Mouse (Mus musculus) liver, embryonic 12.5 days (tissue): Measurements from ENCODE around the gene Gm16253. TPM values are rescaled to one million over a fixed set of nuclear protein-coding genes. Genes with fewer than 3 reads are reported as not detected.
A peak's percentile ranks its signal among the peaks of the same experiment; 100 is the strongest.

Experiments
- ATAC-seq: fragments of 200-750 bp; cut with Nextera tagmentation; 2 replicates; pipeline ENCODE4 v1.8.0; 2017; ENCODE audit warnings: moderate number of reproducible peaks, mild to moderate bottlenecking, moderate library complexity
- H3K27ac ChIP-seq: fragments of 300-500 bp; sonication (generic); 2 replicates; pipeline ENCODE4 v1.5.1; 2016; ENCODE audit warnings: mild to moderate bottlenecking
- H3K27me3 ChIP-seq: fragments of 300-500 bp; sonication (generic); replicated peaks from 2 replicates; pipeline ENCODE4 v1.6.1; 2016; ENCODE audit warnings: mild to moderate bottlenecking, moderate library complexity
- H3K36me3 ChIP-seq: fragments of 300-500 bp; sonication (generic); 2 replicates; pipeline ENCODE4 v1.6.1; 2016; ENCODE audit warnings: mild to moderate bottlenecking, moderate library complexity
- H3K4me1 ChIP-seq: fragments of 300-500 bp; sonication (generic); 2 replicates; pipeline ENCODE4 v1.6.1; 2016
- H3K4me2 ChIP-seq: fragments of 300-500 bp; sonication (generic); 2 replicates; pipeline ENCODE4 v1.6.1; 2016; ENCODE audit warnings: mild to moderate bottlenecking, moderate library complexity
- H3K4me3 ChIP-seq: fragments of 300-500 bp; sonication (generic); 2 replicates; pipeline ENCODE4 v1.5.1; 2016; ENCODE audit warnings: mild to moderate bottlenecking, moderate library complexity
- H3K9ac ChIP-seq: fragments of 300-500 bp; sonication (generic); 2 replicates; pipeline ENCODE4 v1.6.1; 2016; ENCODE audit warnings: mild to moderate bottlenecking, moderate library complexity
- H3K9me3 ChIP-seq: fragments of 300-500 bp; sonication (generic); replicated peaks from 2 replicates; pipeline ENCODE4 v1.6.1; 2016; ENCODE audit warnings: mild to moderate bottlenecking, moderate library complexity
- WGBS: fragments of 180-500 bp; shearing (Covaris S2); methylation state at CpG from one replicate; pipeline ENCODE4 v1.1.7; 2016; ENCODE audit not compliant: insufficient replicate concordance; 5-methylcytosine and 5-hydroxymethylcytosine counted together
- polyA plus RNA-seq: library from polyadenylated mRNA; unstranded; fragments of >200 nt; fragmentation: Nextera tagmentation; extraction: Ambion mirVana; gene quantifications from 2 replicates; pipeline ENCODE4 v1.2.1, GENCODE M21; 2016

The Gm16253 gene
- polyA plus RNA-seq, 1 experiment from 2014 or later: 0.24 TPM

- H3K27ac ChIP-seq: no peak within 1 kb of the TSS
- peak within 1 kb of the TSS; percentile 9; the same call in 1 of the 2 replicates for H3K9ac ChIP-seq
- WGBS: 2% methylated on average over 23 of the region's 23 CpGs
- H3K4me3 ChIP-seq: peak within 1 kb of the TSS; percentile 44
- ATAC-seq: no peak
- no peaks in the 10 kb centered on the region for H3K36me3 ChIP-seq
- H3K4me2 ChIP-seq: peak within 1 kb of the TSS; percentile 69
- H3K4me1 ChIP-seq: peaks cover 52% of the 10 kb centered on the region
- peaks cover 68% of the 10 kb centered on the region for H3K27me3 ChIP-seq
- no peaks in the 10 kb centered on the region for H3K9me3 ChIP-seq
These were observed 19.5 kb downstream of the Gm16253 start, which contains the start of gene Ankrd34a for GRCm38 (mm10) chr3:96596228-96596707. Ankrd34a (plus strand) TSS chr3:96596636.

DNA sequence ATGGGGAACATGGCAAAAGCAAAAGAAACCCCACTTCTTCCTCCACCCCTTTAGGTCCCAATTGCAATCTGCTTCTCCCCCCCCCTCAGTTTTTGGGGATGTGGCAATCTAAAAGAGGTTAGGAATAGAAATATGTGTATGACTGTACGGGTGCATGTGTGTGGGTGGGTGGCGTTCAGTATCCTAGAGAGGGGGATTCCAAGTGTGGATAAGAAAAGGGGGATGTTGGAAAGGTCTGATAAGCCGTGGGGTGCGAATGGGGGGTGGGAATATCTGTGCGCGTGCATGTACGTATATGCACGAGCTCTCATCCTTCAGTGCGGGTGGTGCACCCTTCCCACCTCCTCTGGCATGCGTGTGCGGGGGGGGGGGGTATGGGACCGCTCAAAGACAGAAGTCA lies 20.1 kb downstream of the Gm16253 start:
- Histone ChIP-seq H3K9me3 (no peaks in the 10 kb centered on the region), H3K4me1 (peaks cover 56% of the 10 kb centered on the region), H3K36me3 (no peaks in the 10 kb centered on the region), H3K9ac (no peak overlapping the region), H3K4me2 (peak overlapping the region; percentile 69), H3K27ac (no peak overlapping the region), H3K27me3 (peaks cover 73% of the 10 kb centered on the region), H3K4me3 (peak overlapping the region; percentile 44)
- WGBS: 5% methylated on average over 11 of the region's 12 CpGs
- ATAC-seq: no peak

GRCm38 (mm10) chr3:96597435-96597891 lies 20.7 kb downstream of the Gm16253 start:
- ATAC-seq: no peak
- Histone ChIP-seq H3K36me3 (no peaks in the 10 kb centered on the region), H3K27ac (no peak overlapping the region; the same call in 1 of the 2 replicates), H3K27me3 (peaks cover 80% of the 10 kb centered on the region), H3K9me3 (no peaks in the 10 kb centered on the region), H3K4me3 (peak overlapping the region; percentile 44), H3K4me1 (peaks cover 53% of the 10 kb centered on the region), H3K4me2 (peak overlapping the region; percentile 69), H3K9ac (peak overlapping the region; percentile 9; the same call in 1 of the 2 replicates)
- 1% methylated on average over 40 of the region's 40 CpGs for WGBS

DNA sequence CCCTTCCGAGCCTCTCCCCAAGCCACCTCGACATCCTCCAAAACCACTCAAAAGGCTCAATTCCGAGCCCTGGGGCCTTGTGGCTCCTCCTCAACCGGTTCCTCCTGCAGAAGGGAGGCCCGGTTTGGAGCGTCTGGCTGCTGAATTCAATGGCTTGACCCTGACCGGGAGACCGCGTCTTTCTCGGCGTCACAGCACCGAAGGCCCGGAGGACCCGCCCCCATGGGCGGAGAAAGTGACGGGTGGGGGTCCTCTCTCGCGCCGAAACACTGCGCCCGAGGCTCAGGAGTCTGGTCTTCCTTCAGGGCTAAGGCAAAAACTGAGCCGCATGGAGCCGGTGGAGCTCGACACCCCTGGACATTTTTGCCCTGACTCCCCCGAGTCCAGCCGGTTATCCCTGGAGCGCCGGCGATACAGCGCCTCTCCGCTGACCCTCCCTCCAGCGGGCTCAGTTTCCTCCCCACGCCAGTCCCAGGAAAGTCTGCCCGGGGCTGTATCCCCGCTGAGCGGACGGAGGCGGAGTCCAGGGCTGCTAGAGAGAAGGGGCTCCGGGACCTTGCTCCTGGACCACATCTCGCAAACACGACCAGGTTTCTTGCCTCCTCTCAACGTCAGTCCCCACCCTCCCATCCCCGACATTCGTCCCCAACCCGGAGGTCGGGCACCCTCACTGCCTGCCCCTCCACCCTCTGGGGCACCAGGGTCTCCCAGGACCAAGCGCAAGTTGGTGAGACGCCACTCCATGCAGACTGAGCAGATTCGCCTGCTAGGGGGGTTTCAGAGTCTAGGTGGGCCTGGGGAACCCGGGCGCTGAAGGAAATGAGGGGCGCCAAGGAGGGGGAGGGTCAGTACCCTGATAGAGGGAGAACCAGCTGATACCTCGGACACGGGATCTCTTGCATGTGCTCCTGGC lies 21.6 kb downstream of the Gm16253 start:
- peaks cover 43% of the 10 kb centered on the region for H3K4me1 ChIP-seq
- 5% methylated on average over 54 of the region's 54 CpGs for WGBS
- H3K9me3 ChIP-seq: no peaks in the 10 kb centered on the region
- H3K27ac ChIP-seq: no peak overlapping the region
- peaks cover 85% of the 10 kb centered on the region for H3K27me3 ChIP-seq
- no peaks in the 10 kb centered on the region for H3K36me3 ChIP-seq
- H3K4me2 ChIP-seq: peak overlapping the region; percentile 69
- ATAC-seq: no peak
- peak overlapping the region; percentile 9; the same call in 1 of the 2 replicates for H3K9ac ChIP-seq
- H3K4me3 ChIP-seq: peak overlapping the region; percentile 44

DNA sequence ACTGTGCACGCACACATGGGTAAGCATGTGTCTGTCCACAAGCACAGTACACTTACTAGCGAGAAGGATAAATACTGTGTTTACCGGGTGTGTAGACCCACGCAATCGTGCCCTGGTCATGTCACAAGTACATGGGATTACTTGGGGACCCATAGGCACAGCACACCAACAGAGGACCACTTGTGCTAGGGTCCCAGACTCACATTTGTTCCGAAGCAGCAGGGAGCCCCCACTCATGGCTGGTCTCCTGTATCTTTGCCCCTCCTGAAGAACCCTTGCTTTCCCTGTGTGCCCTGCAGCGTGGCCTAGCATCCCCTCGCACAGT lies 22.2 kb downstream of the Gm16253 start:
- Histone ChIP-seq H3K36me3 (no peaks in the 10 kb centered on the region), H3K9ac (no peak overlapping the region), H3K9me3 (no peaks in the 10 kb centered on the region), H3K27me3 (peaks cover 89% of the 10 kb centered on the region), H3K4me3 (no peak overlapping the region), H3K27ac (no peak overlapping the region), H3K4me2 (peak overlapping the region; percentile 69), H3K4me1 (peaks cover 42% of the 10 kb centered on the region)
- no peak for ATAC-seq
- 57% methylated on average over 8 of the region's 8 CpGs for WGBS

DNA sequence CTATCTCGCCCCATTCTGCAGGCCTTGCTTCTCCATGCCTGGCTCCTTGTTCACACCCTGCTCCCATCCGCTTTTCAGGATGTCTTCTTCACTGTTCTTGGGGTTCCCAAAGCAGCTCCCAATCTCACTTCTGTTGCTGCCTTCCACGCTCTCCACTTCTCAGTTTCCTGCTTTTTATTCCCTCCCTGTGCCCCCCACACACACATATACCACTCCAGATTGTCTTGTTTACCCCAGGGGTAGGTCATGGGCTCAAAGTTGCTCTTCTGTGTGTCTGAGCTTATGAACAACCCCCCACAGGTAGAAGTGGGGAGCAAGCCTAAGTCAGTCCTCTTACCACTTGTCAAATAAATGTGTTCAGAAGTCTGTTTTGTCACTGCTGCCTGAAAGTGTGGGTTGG lies 22.6 kb downstream of the Gm16253 start:
- no peak for ATAC-seq
- H3K27me3 ChIP-seq: peaks cover 90% of the 10 kb centered on the region
- no peak overlapping the region for H3K4me3 ChIP-seq
- 56% methylated on average over 3 of the region's 3 CpGs for WGBS
- no peak overlapping the region for H3K9ac ChIP-seq
- H3K27ac ChIP-seq: no peak overlapping the region
- H3K36me3 ChIP-seq: no peaks in the 10 kb centered on the region
- H3K4me2 ChIP-seq: no peak overlapping the region
- no peaks in the 10 kb centered on the region for H3K9me3 ChIP-seq
- H3K4me1 ChIP-seq: peaks cover 40% of the 10 kb centered on the region

DNA sequence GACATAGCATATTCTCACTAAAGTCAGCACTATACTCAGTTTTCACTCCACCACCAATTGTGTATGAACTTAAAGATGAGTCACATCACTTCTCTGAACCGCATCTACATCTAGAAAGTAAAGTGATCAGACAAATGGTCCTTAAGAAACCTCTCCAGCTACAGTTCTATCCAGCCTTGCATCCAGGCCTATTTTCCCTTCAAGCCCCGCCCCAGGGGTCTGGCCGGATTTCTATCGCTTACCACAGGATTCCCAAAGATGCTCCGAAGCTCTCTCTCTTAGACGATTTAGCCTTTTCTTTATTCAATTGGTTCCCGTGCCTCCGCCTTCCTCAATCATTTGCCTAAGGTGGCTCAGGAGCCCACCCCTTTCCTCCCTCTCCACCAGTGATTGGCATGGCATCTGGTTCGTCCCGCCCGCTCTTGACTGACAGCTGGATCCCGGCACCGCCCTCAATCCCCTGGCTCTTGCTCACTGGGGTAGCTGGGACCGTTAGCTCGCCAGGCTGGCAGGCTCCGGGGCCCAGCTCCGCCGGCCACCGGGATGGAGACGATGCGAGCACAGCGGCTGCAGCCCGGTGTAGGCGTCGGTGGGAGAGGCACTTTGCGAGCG lies 24.0 kb downstream of the Gm16253 start, which contains the start of gene Lix1l:
Gene Lix1l (plus strand): TSS at position 511 of the 612 bp plus-strand sequence.
- H3K27ac ChIP-seq: peak within 1 kb of the TSS; percentile 76
- peaks cover 40% of the 10 kb centered on the region for H3K4me1 ChIP-seq
- peak within 1 kb of the TSS; percentile 75 for H3K9ac ChIP-seq
- peak within 1 kb of the TSS; percentile 68 for H3K4me3 ChIP-seq
- H3K9me3 ChIP-seq: no peaks in the 10 kb centered on the region
- H3K27me3 ChIP-seq: peaks cover 77% of the 10 kb centered on the region
- H3K36me3 ChIP-seq: no peaks in the 10 kb centered on the region
- 4% methylated on average over 27 of the region's 27 CpGs for WGBS
- ATAC-seq: peak; percentile 90
- H3K4me2 ChIP-seq: peak within 1 kb of the TSS; percentile 93

- 2% methylated on average over 39 of the region's 40 CpGs for WGBS
- Histone ChIP-seq H3K4me1 (peaks cover 36% of the 10 kb centered on the region), H3K4me3 (peak overlapping the region; percentile 68), H3K36me3 (no peaks in the 10 kb centered on the region), H3K27ac (peak overlapping the region; percentile 76), H3K4me2 (peak overlapping the region; percentile 93), H3K27me3 (peaks cover 71% of the 10 kb centered on the region), H3K9ac (peak overlapping the region; percentile 75), H3K9me3 (no peaks in the 10 kb centered on the region)
- ATAC-seq: peak; percentile 50
These were observed 24.5 kb downstream of the Gm16253 start for GRCm38 (mm10) chr3:96601251-96601787.

- Histone ChIP-seq H3K9ac (no peak overlapping the region; the same call in 1 of the 2 replicates), H3K27ac (peak overlapping the region; percentile 3; the same call in 1 of the 2 replicates), H3K27me3 (peaks cover 63% of the 10 kb centered on the region), H3K4me1 (peaks cover 28% of the 10 kb centered on the region), H3K4me3 (peak overlapping the region; percentile 68), H3K9me3 (no peaks in the 10 kb centered on the region), H3K36me3 (no peaks in the 10 kb centered on the region), H3K4me2 (peak overlapping the region; percentile 93)
- no peak for ATAC-seq
- 50% methylated on average over 10 of the region's 10 CpGs for WGBS
These were observed 25.3 kb downstream of the Gm16253 start for GRCm38 (mm10) chr3:96601941-96602703.

- Histone ChIP-seq H3K9me3 (no peaks in the 10 kb centered on the region), H3K36me3 (no peaks in the 10 kb centered on the region), H3K4me1 (peaks cover 22% of the 10 kb centered on the region), H3K9ac (no peak overlapping the region), H3K27me3 (peaks cover 58% of the 10 kb centered on the region), H3K4me3 (0 out of 2 replicates have a peak overlapping the region, but pooled peaks have one; percentile 68), H3K27ac (no peak overlapping the region), H3K4me2 (peak overlapping the region; percentile 93; the same call in 1 of the 2 replicates)
- 51% methylated on average over 5 of the region's 5 CpGs for WGBS
- ATAC-seq: no peak
These were observed 25.9 kb downstream of the Gm16253 start for GRCm38 (mm10) chr3:96602704-96603084.

DNA sequence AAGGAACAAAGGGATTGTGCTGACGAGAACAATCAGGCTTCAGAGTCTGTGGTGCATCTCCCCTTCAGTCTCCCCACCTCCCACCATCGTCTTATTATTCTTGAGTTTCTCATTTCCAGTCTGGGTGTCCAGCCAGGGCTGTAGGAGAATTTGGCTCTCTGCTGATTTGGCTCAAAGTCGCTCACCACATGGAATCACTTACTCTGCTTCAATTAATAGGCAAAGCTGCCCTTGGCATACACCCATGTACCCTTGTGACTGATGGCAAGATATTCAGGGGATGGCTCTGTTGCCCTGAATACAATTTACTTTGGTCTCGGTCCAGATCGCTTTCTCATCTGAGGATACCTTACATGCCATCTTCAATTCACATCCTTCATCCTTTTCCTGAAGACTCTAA lies 26.5 kb downstream of the Gm16253 start:
- ATAC-seq: no peak
- Histone ChIP-seq H3K9me3 (no peaks in the 10 kb centered on the region), H3K27me3 (peaks cover 52% of the 10 kb centered on the region), H3K36me3 (no peaks in the 10 kb centered on the region), H3K4me3 (no peak overlapping the region), H3K4me2 (no peak overlapping the region), H3K9ac (no peak overlapping the region), H3K27ac (no peak overlapping the region), H3K4me1 (peaks cover 16% of the 10 kb centered on the region)
- 75% methylated on average over 5 of the region's 5 CpGs for WGBS
